Mouse (Mus musculus) intestine, embryonic 16.5 days (tissue): Measurements from ENCODE around the gene Nudt5. TPM values are rescaled to one million over a fixed set of nuclear protein-coding genes. Genes with fewer than 3 reads are reported as not detected.
"Not testable (repeated sequence)": the region's sequence is repeated elsewhere in the genome, so short reads cannot be mapped to it uniquely, and the experiment has no call there.

Experiments used
- ATAC-seq: fragments of 200-750 bp; cut with Nextera tagmentation; 2 replicates; pipeline ENCODE4 v1.8.0; 2017; ENCODE audit warnings: moderate TSS enrichment, moderate library complexity
- H3K27ac ChIP-seq: fragments of 300-500 bp; sonication (generic); 2 replicates; pipeline ENCODE4 v1.5.1; 2014; ENCODE audit warnings: mild to moderate bottlenecking, low read length
- H3K27me3 ChIP-seq: fragments of 300-500 bp; sonication (generic); replicated peaks from 2 replicates; pipeline ENCODE4 v1.6.1; 2014; ENCODE audit warnings: low read length, control low read depth, mixed read lengths; ENCODE audit not compliant: control insufficient read depth, insufficient read depth
- H3K36me3 ChIP-seq: fragments of 300-500 bp; sonication (generic); 2 replicates; pipeline ENCODE4 v1.6.1; 2014; ENCODE audit warnings: low read length, control low read depth; ENCODE audit not compliant: control insufficient read depth, insufficient read depth
- H3K4me1 ChIP-seq: fragments of 300-500 bp; sonication (generic); 2 replicates; pipeline ENCODE4 v1.6.1; 2014; ENCODE audit warnings: low read length, control low read depth, mixed read lengths; ENCODE audit not compliant: control insufficient read depth, insufficient read depth
- H3K4me2 ChIP-seq: fragments of 300-500 bp; sonication (generic); 2 replicates; pipeline ENCODE4 v1.6.1; 2014; ENCODE audit warnings: low read depth, low read length, control low read depth
- H3K4me3 ChIP-seq: fragments of 300-500 bp; sonication (generic); 2 replicates; pipeline ENCODE4 v1.5.1; 2014; ENCODE audit warnings: mild to moderate bottlenecking, low read length
- H3K9ac ChIP-seq: fragments of 300-500 bp; sonication (generic); 2 replicates; pipeline ENCODE4 v1.6.1; 2014; ENCODE audit warnings: low read depth, low read length
- H3K9me3 ChIP-seq: fragments of 300-500 bp; sonication (generic); 2 replicates; pipeline ENCODE4 v1.6.1; 2016; ENCODE audit warnings: low read length, control low read depth; ENCODE audit not compliant: control insufficient read depth
- WGBS: fragments of 180-500 bp; shearing (Covaris S2); extraction: QIAGEN DNeasy Blood & Tissue Kit; methylation state at CpG from one replicate; pipeline ENCODE4 v1.1.7; 2014; 5-methylcytosine and 5-hydroxymethylcytosine counted together
- polyA plus RNA-seq: library from polyadenylated mRNA; unstranded; fragments of >200 nt; fragmentation: Nextera tagmentation; extraction: Ambion mirVana; gene quantifications from 2 replicates; pipeline ENCODE4 v1.2.1, GENCODE M21; 2015

The Nudt5 gene
- 59.4 and 66.8 TPM in 2 replicates for polyA plus RNA-seq

DNA sequence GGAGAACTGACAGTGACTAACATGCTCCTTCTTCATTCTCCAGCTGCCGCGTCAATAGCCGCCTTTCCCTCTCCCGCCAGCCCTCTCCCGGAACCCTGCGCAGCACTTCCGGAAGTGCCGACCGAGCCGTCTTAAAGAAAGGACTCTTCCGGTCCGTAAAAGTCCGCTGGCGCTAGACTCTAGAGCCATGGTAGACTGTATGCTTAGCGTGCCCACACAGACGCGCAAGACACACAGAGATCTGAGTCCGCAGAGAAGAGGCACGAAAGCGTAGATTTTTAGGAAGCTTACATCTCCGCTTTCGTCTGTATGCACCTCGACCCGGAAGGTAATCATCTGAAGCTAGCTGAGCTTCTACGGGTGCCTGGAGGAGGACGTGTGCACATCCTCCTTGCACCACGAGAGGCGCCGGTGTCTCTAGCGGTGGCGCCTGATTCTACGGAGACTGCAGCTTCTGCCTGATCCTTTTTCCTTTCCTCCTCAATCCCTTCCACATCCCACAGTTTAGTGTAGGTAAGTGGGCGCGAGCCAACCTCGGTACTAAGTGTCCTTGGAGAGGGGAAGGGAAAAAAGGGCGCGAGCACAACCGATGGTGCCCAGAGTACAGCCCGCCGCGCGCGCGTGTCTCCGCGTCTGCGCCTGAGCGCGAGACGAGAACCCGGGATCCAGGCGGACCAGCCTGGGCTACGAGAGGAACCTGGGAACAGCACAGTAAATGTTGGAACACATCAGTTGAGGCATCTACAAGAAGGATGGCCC is at the start of gene Nudt5, which contains the start of gene Cdc123:
Nudt5 (plus strand) TSS at position 147 of the 759 bp plus-strand sequence.
Cdc123 (minus strand) TSS at position 292 of the 759 bp plus-strand sequence.
- peak; percentile 97 for ATAC-seq
- under 1% methylated on average over 53 of the region's 53 CpGs for WGBS
- H3K4me3 ChIP-seq, result peak within 1 kb of the TSS; percentile 67

DNA sequence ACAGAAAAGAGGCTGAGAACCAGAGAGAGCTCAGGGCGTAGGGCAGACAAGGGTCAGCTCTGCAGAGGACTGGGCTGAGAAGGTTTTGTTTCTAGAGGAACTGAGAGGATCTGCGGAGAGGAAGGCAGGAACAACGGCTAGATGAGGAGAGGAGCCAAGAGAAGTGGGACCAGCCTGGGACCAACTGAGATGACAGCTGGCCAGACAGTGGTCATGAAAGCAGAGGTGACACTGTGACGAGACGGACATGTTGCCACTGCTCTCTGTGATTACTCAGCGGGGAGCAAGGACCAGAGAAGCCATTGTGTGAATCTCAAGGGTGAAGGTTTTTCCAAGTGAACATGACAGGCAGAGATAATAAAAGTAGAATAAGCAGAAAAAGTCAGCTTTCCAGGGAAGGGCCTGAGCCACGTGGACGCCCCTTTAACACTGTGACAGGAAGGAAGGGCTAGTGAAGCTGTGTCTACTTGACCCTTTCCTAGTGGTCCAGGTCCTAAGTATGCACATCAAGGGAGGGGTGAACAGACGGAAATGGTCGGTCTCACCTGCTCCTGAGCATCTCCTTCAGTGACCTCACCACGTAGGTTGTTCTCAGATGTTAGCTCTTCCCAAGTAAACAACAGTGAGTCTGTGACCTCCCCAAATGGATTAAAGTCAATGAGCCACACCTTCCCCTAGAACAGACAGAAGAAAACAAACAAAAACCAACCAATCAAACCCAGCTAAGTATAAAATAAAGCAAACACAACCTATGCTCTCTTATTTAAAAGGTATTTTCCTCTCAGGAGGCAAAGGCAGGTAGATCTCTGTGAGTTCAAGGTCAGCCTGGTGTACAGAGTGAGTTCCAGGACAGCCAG is 46.8 kb upstream of the Nudt5 start:
- H3K9ac ChIP-seq, result no peak overlapping the region
- H3K4me3 ChIP-seq, result no peak overlapping the region
- no peak overlapping the region for H3K4me2 ChIP-seq
- no peaks in the 10 kb centered on the region for H3K4me1 ChIP-seq
- 0 out of 2 replicates have a peak, but pooled peaks cover 3% of the 10 kb centered on the region for H3K9me3 ChIP-seq
- H3K27ac ChIP-seq, result no peak overlapping the region
- no peak for ATAC-seq
- no peaks in the 10 kb centered on the region for H3K27me3 ChIP-seq
- H3K36me3 ChIP-seq, result peaks cover 21% of the 10 kb centered on the region
- 86% methylated on average over 11 of the region's 11 CpGs for WGBS

More for the DNA sequence above, at the start of gene Nudt5, which contains the start of gene Cdc123:
- Histone ChIP-seq H3K27me3 (no peaks in the 10 kb centered on the region), H3K27ac (peak within 1 kb of the TSS; percentile 87), H3K4me2 (peak within 1 kb of the TSS; percentile 65), H3K36me3 (peaks cover 16% of the 10 kb centered on the region), H3K9ac (peak within 1 kb of the TSS; percentile 87), H3K4me1 (peaks cover 10% of the 10 kb centered on the region; the same call in 1 of the 2 replicates), H3K9me3 (no peaks in the 10 kb centered on the region)

DNA sequence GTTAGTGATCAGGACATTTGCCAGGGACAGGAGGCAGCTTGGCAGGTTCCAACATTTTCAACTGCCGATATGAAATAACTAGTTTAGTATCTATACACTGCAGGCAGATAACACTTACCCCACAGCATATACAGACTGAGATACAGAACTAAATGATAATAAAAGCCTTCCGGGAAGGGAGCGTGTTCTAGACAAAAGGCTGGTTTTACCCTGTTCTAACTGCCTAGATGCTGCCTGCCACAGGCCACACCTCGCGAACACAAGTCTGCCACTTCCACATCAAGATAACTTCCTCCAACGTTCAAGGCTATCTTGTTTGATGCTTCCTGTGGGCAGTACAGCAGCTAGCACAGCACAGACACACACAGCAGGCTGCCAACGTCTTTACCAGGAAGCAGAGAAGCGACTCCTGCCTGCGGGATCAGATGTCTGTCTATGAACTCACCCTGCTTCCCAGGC is 43.6 kb upstream of the Nudt5 start:
- Histone ChIP-seq H3K9ac (no peak overlapping the region), H3K9me3 (0 out of 2 replicates have a peak, but pooled peaks cover 3% of the 10 kb centered on the region), H3K4me2 (no peak overlapping the region), H3K36me3 (peaks cover 6% of the 10 kb centered on the region), H3K4me3 (no peak overlapping the region), H3K4me1 (no peaks in the 10 kb centered on the region), H3K27ac (no peak overlapping the region), H3K27me3 (no peaks in the 10 kb centered on the region)
- ATAC-seq, result 0 out of 2 replicates have a peak, but pooled peaks have one; percentile 33
- 64% methylated on average over 9 of the region's 9 CpGs for WGBS

DNA sequence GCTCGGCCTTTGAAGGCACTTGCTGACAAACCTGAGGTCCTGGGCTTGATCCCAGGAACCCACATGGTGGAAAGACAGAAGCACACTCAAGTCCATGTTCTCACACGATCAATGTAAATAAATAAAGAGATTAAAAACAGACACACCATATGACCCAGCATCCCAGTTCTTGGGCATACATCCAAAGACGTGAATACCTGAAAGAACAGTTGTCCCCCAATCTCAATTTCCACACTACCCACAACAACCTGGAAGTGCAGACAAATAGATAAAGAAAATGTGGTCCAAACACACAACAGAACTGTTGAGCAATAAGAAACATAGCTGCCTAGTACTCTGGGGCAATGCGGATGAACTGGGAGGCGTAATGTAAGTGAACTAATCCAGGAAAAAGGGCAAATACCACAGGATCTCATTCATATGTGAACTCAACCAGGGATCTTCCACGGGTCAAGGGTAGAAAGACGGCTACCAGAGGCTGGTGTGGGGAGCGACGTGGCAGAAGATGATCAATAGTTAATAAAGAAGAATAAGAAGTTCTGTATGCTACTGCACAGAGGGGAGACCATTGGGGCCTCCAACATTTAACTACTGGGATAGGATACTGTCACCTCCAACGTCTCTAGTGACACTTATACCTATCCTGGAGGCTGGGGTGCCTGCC is 42.8 kb upstream of the Nudt5 start:
- 86% methylated on average over 10 of the region's 10 CpGs for WGBS
- Histone ChIP-seq H3K4me3 (no peak overlapping the region), H3K9me3 (0 out of 2 replicates have a peak, but pooled peaks cover 3% of the 10 kb centered on the region), H3K36me3 (peaks cover 3% of the 10 kb centered on the region), H3K27ac (no peak overlapping the region), H3K9ac (no peak overlapping the region), H3K4me1 (no peaks in the 10 kb centered on the region), H3K4me2 (no peak overlapping the region), H3K27me3 (no peaks in the 10 kb centered on the region)
- ATAC-seq, result no peak

DNA sequence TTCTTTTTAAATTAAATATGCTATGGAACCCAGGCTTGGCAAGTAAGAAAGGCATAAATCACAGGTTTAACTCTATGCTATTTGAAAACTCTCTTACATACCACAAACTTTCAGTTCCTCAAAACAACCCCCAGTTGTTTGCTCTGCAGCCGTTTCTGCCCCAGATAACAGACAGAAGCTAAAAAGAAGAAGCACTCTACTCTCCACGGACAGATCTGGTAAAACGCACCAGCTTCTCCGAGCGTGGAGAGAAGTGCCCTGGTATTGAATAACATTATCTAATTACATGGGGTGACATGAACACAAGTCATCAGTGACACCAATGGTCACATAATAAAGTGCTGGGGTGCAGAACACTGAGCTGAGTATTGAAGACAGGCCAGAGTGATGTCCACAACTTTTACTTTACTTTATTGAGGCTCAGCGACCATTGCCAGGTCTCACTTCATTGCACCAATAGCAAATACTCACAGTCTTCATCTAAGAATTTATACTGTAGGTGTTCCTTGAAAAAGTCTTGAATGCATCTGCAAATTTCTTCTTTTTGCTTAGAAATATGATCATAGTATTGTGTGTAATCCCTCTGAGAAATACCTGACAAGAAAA is 40.3 kb upstream of the Nudt5 start:
- ATAC-seq, result no peak
- Histone ChIP-seq H3K4me3 (no peak overlapping the region), H3K27ac (no peak overlapping the region), H3K9ac (no peak overlapping the region), H3K36me3 (peaks cover under 1% of the 10 kb centered on the region), H3K4me1 (no peaks in the 10 kb centered on the region), H3K9me3 (0 out of 2 replicates have a peak, but pooled peaks cover 3% of the 10 kb centered on the region), H3K27me3 (no peaks in the 10 kb centered on the region), H3K4me2 (no peak overlapping the region)
- 86% methylated on average over 6 of the region's 6 CpGs for WGBS

DNA sequence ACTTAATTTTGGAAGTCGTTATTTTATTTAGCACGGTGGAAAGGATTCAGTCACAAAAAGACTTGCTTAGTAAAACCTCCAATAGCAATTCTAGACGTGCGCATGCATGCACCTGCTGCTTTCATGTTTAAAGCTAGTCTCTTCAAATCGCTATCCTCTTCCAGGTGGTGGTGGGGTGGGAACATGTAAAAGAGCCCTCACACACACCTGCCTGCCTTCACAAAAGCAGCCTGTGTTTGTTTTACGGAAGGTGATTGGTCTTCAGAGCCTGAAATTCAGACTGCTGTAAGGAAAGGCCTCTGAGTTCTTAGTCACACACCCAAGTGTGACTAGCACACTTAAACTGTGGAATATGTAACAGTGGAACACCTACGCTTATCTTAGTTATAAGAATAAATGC is 39.6 kb upstream of the Nudt5 start:
- no peaks in the 10 kb centered on the region for H3K27me3 ChIP-seq
- no peak for ATAC-seq
- H3K36me3 ChIP-seq, result peaks cover 3% of the 10 kb centered on the region; the same call in 1 of the 2 replicates
- H3K4me2 ChIP-seq, result no peak overlapping the region
- H3K4me3 ChIP-seq, result no peak overlapping the region
- 93% methylated on average over 7 of the region's 7 CpGs for WGBS
- no peaks in the 10 kb centered on the region for H3K4me1 ChIP-seq
- no peak overlapping the region for H3K9ac ChIP-seq
- no peaks in the 10 kb centered on the region for H3K9me3 ChIP-seq
- H3K27ac ChIP-seq, result no peak overlapping the region

DNA sequence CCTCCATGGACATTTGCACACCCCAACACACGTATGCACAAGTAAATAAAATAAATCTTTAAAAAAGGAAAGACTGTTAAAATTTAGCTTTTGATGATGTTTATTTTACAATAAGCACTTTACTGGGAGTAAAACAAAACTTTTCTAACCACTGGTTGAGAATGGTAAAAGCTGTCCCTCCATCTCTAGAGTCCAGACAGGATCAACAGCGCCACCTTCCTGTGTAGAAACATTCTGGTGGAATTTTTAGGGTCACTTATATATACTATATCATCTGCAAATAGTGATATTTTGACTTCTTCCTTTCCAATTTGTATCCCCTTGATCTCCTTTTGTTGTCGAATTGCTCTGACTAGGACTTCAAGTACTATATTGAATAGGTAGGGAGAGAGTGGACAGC is 38.6 kb upstream of the Nudt5 start:
- not testable (repeated sequence) for H3K9me3 ChIP-seq, H3K27me3 ChIP-seq, ATAC-seq, H3K4me2 ChIP-seq, H3K36me3 ChIP-seq, H3K9ac ChIP-seq, H3K4me1 ChIP-seq, H3K4me3 ChIP-seq, H3K27ac ChIP-seq
- WGBS, result 74% methylated on average over 3 of the region's 3 CpGs

DNA sequence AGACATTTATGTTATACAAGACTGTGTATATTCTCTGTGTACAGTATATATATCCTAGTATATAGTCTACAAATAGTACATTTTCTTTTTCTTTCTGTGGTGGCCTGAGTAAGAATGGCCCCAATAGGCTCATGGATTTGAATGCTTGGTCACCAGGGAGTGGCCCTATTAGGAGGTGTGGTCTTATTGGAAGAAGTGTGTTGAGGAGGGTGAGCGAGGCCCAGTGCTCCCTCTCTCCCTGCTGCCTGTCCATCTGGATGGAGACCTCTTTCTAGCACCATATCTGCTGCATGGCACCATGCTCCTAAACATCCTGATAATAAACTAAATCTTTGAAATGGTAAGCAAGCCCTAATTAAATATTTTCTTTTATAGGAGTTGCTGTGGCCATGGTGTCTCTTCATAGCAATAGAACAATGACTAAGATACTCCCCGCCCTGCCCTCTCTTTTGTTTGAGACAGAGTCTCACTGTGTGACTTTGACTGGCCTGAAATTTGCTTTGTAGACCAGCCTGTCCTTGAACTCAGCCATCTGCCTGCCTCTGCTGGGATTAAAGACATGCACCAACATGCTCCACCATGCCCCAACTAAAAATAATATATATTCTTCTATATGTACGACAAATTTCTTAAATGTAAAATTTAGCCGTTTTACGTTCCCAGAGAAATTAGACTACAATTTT is 34.6 kb upstream of the Nudt5 start:
- 91% methylated on average over 5 of the region's 5 CpGs for WGBS
- H3K27ac ChIP-seq, result no peak overlapping the region
- H3K9ac ChIP-seq, result no peak overlapping the region
- H3K27me3 ChIP-seq, result no peaks in the 10 kb centered on the region
- H3K4me1 ChIP-seq, result no peaks in the 10 kb centered on the region
- no peak for ATAC-seq
- H3K9me3 ChIP-seq, result no peaks in the 10 kb centered on the region
- H3K36me3 ChIP-seq, result peaks cover 12% of the 10 kb centered on the region; the same call in 1 of the 2 replicates
- H3K4me3 ChIP-seq, result no peak overlapping the region
- no peak overlapping the region for H3K4me2 ChIP-seq
